Mouse (Mus musculus): ENCODE results near the gene Cfap44. TPM values are rescaled to one million over a fixed set of nuclear protein-coding genes. Genes with fewer than 3 reads are reported as not detected.

Cfap44 gene
- polyA plus RNA-seq, 1 experiment from 2014 or later: 4.7 TPM

GRCm38 (mm10) chr16:44479852-44480251 lies 85.3 kb downstream of the Cfap44 start:
- no peaks in the 10 kb centered on the region for H3K4me1 ChIP-seq (ENCODE audit: insufficient read depth, low read depth, low read length)
- no peak for ATAC-seq
- 79% methylated on average over 14 of the region's 14 CpGs for WGBS

GRCm38 (mm10) chr16:44480616-44481015 lies 86.0 kb downstream of the Cfap44 start:
- H3K27me3 ChIP-seq (replicated peaks; ENCODE audit: insufficient read depth, low read length): no peaks in the 10 kb centered on the region
- no peaks in the 10 kb centered on the region for H3K36me3 ChIP-seq (ENCODE audit: insufficient read depth, low read length)
- H3K27ac ChIP-seq (ENCODE audit: low read length): no peak overlapping the region
- DNase-seq (ENCODE audit: low spot score) (peak; percentile 96), ATAC-seq (peak; percentile 80)
- H3K4me1 ChIP-seq (ENCODE audit: insufficient read depth, low read depth, low read length): no peaks in the 10 kb centered on the region
- no peak overlapping the region for H3K4me3 ChIP-seq (ENCODE audit: low read depth, low read length)
- WGBS: 23% methylated on average over 7 of the region's 7 CpGs
- TF ChIP-seq CTCF (IDR thresholded peaks at IDR 0.05): peak; percentile 59
- TF ChIP-seq EP300 (IDR thresholded peaks at IDR 0.05): no peak
- H3K9me3 ChIP-seq (ENCODE audit: low read length): no peaks in the 10 kb centered on the region
- H3K9ac ChIP-seq (replicated peaks; ENCODE audit: low read depth): no peak overlapping the region
- H3K4me2 ChIP-seq (replicated peaks; ENCODE audit: low read depth, low read length): no peak overlapping the region

More at GRCm38 (mm10) chr16:44479852-44480251, 85.3 kb downstream of the Cfap44 start:
- H3K27me3 ChIP-seq (replicated peaks; ENCODE audit: insufficient read depth, low read length): no peaks in the 10 kb centered on the region
- TF ChIP-seq CTCF (IDR thresholded peaks at IDR 0.05) (no peak), EP300 (IDR thresholded peaks at IDR 0.05) (no peak)
- no peak overlapping the region for H3K4me2 ChIP-seq (replicated peaks; ENCODE audit: low read depth, low read length)
- no peak for DNase-seq (ENCODE audit: low spot score)
- H3K27ac ChIP-seq (ENCODE audit: low read length): no peak overlapping the region
- H3K9me3 ChIP-seq (ENCODE audit: low read length): no peaks in the 10 kb centered on the region
- no peak overlapping the region for H3K4me3 ChIP-seq (ENCODE audit: low read depth, low read length)
- no peaks in the 10 kb centered on the region for H3K36me3 ChIP-seq (ENCODE audit: insufficient read depth, low read length)
- H3K9ac ChIP-seq (replicated peaks; ENCODE audit: low read depth): no peak overlapping the region

GRCm38 (mm10) chr16:44481599-44482593 lies 87.3 kb downstream of the Cfap44 start:
- Histone ChIP-seq H3K27ac (ENCODE audit: low read length) (peak overlapping the region; percentile 72), H3K27me3 (replicated peaks; ENCODE audit: insufficient read depth, low read length) (no peaks in the 10 kb centered on the region), H3K4me2 (replicated peaks; ENCODE audit: low read depth, low read length) (no peak overlapping the region; the same call in 1 of the 2 replicates), H3K4me3 (ENCODE audit: low read depth, low read length) (no peak overlapping the region), H3K36me3 (ENCODE audit: insufficient read depth, low read length) (no peaks in the 10 kb centered on the region), H3K9me3 (ENCODE audit: low read length) (no peaks in the 10 kb centered on the region), H3K9ac (replicated peaks; ENCODE audit: low read depth) (no peak overlapping the region), H3K4me1 (ENCODE audit: insufficient read depth, low read depth, low read length) (no peaks in the 10 kb centered on the region)
- ATAC-seq (peak; percentile 29), DNase-seq (ENCODE audit: low spot score) (peak; percentile 81)
- TF ChIP-seq CTCF (IDR thresholded peaks at IDR 0.05) (no peak), EP300 (IDR thresholded peaks at IDR 0.05) (peak; percentile 34; the same call in 1 of the 2 replicates)
- WGBS: 36% methylated on average over 28 of the region's 28 CpGs

GRCm38 (mm10) chr16:44484079-44484478 lies 89.5 kb downstream of the Cfap44 start:
- TF ChIP-seq CTCF (IDR thresholded peaks at IDR 0.05) (peak; percentile 98), EP300 (IDR thresholded peaks at IDR 0.05) (no peak)
- H3K4me1 ChIP-seq (ENCODE audit: insufficient read depth, low read depth, low read length): no peaks in the 10 kb centered on the region
- no peak overlapping the region for H3K4me2 ChIP-seq (replicated peaks; ENCODE audit: low read depth, low read length)
- no peak overlapping the region for H3K4me3 ChIP-seq (ENCODE audit: low read depth, low read length)
- no peak overlapping the region for H3K9ac ChIP-seq (replicated peaks; ENCODE audit: low read depth)
- ATAC-seq (no peak), DNase-seq (ENCODE audit: low spot score) (peak; percentile 85)
- no peaks in the 10 kb centered on the region for H3K27me3 ChIP-seq (replicated peaks; ENCODE audit: insufficient read depth, low read length)
- 5% methylated on average over 7 of the region's 7 CpGs for WGBS
- H3K36me3 ChIP-seq (ENCODE audit: insufficient read depth, low read length): 0 out of 2 replicates have a peak, but pooled peaks cover 8% of the 10 kb centered on the region
- no peak overlapping the region for H3K27ac ChIP-seq (ENCODE audit: low read length)
- H3K9me3 ChIP-seq (ENCODE audit: low read length): no peaks in the 10 kb centered on the region

GRCm38 (mm10) chr16:44484831-44485230 lies 90.2 kb downstream of the Cfap44 start:
- TF ChIP-seq CTCF (IDR thresholded peaks at IDR 0.05): no peak
- no peak for TF ChIP-seq EP300 (IDR thresholded peaks at IDR 0.05)
- Histone ChIP-seq H3K36me3 (ENCODE audit: insufficient read depth, low read length) (0 out of 2 replicates have a peak, but pooled peaks cover 8% of the 10 kb centered on the region), H3K4me3 (ENCODE audit: low read depth, low read length) (no peak overlapping the region), H3K27me3 (replicated peaks; ENCODE audit: insufficient read depth, low read length) (no peaks in the 10 kb centered on the region), H3K4me2 (replicated peaks; ENCODE audit: low read depth, low read length) (no peak overlapping the region), H3K4me1 (ENCODE audit: insufficient read depth, low read depth, low read length) (no peaks in the 10 kb centered on the region), H3K9me3 (ENCODE audit: low read length) (no peaks in the 10 kb centered on the region), H3K27ac (ENCODE audit: low read length) (no peak overlapping the region), H3K9ac (replicated peaks; ENCODE audit: low read depth) (no peak overlapping the region)
- DNase-seq (ENCODE audit: low spot score): no peak
- ATAC-seq: no peak
- 37% methylated on average over 10 of the region's 10 CpGs for WGBS

GRCm38 (mm10) chr16:44485691-44486090 lies 91.1 kb downstream of the Cfap44 start:
- H3K4me2 ChIP-seq (replicated peaks; ENCODE audit: low read depth, low read length): no peak overlapping the region
- DNase-seq (ENCODE audit: low spot score) (no peak), ATAC-seq (no peak)
- H3K4me1 ChIP-seq (ENCODE audit: insufficient read depth, low read depth, low read length): no peaks in the 10 kb centered on the region
- no peak overlapping the region for H3K4me3 ChIP-seq (ENCODE audit: low read depth, low read length)
- no peak overlapping the region for H3K9ac ChIP-seq (replicated peaks; ENCODE audit: low read depth)
- H3K36me3 ChIP-seq (ENCODE audit: insufficient read depth, low read length): 0 out of 2 replicates have a peak, but pooled peaks cover 8% of the 10 kb centered on the region
- no peak overlapping the region for H3K27ac ChIP-seq (ENCODE audit: low read length)
- no peaks in the 10 kb centered on the region for H3K27me3 ChIP-seq (replicated peaks; ENCODE audit: insufficient read depth, low read length)
- TF ChIP-seq EP300 (IDR thresholded peaks at IDR 0.05): no peak
- TF ChIP-seq CTCF (IDR thresholded peaks at IDR 0.05): no peak
- 73% methylated on average over 8 of the region's 8 CpGs for WGBS
- H3K9me3 ChIP-seq (ENCODE audit: low read length): no peaks in the 10 kb centered on the region
